Mouse (Mus musculus) lung, postnatal 0 days (tissue): ENCODE results near the gene Syngr2. TPM values are rescaled to one million over a fixed set of nuclear protein-coding genes. Genes with fewer than 3 reads are reported as not detected.

Experiments
- ATAC-seq: fragments of 200-750 bp; cut with Nextera tagmentation; 2 replicates; pipeline ENCODE4 v1.8.0; 2017; ENCODE audit warnings: moderate library complexity
- DNase-seq: peaks from one replicate; pipeline ENCODE4 v3.0.0-alpha.2; 2016; ENCODE audit warnings: low spot score
- H3K27ac ChIP-seq: fragments of 300-500 bp; sonication (generic); 2 replicates; pipeline ENCODE4 v1.5.1; 2014; ENCODE audit warnings: antibody characterized with exemption, mild to moderate bottlenecking, low read length, mixed read lengths
- H3K27me3 ChIP-seq: fragments of 300-500 bp; sonication (generic); replicated peaks from 2 replicates; pipeline ENCODE4 v1.6.1; 2014; ENCODE audit warnings: low read length, mixed read lengths; ENCODE audit not compliant: insufficient read depth
- H3K36me3 ChIP-seq: fragments of 300-500 bp; sonication (generic); 2 replicates; pipeline ENCODE4 v1.6.1; 2014; ENCODE audit warnings: low read length, mixed read lengths; ENCODE audit not compliant: insufficient read depth
- H3K4me1 ChIP-seq: fragments of 300-500 bp; sonication (generic); 2 replicates; pipeline ENCODE4 v1.6.1; 2014; ENCODE audit warnings: antibody characterized with exemption, low read depth, low read length, mixed read lengths; ENCODE audit not compliant: insufficient read depth
- H3K4me2 ChIP-seq: fragments of 300-500 bp; sonication (generic); replicated peaks from 2 replicates; pipeline ENCODE4 v1.6.1; 2014; ENCODE audit warnings: low read depth, mild to moderate bottlenecking, low read length, moderate library complexity, mixed read lengths
- H3K4me3 ChIP-seq: fragments of 300-500 bp; sonication (generic); 2 replicates; pipeline ENCODE4 v1.5.1; 2014; ENCODE audit warnings: low read depth, low read length
- H3K9ac ChIP-seq: fragments of 300-500 bp; sonication (generic); replicated peaks from 2 replicates; pipeline ENCODE4 v1.6.1; 2014; ENCODE audit warnings: low read depth, mild to moderate bottlenecking
- H3K9me3 ChIP-seq: fragments of 300-500 bp; sonication (generic); 2 replicates; pipeline ENCODE4 v1.6.1; 2016; ENCODE audit warnings: low read length, mixed read lengths
- CTCF ChIP-seq: IDR thresholded peaks from 2 replicates; pipeline ENCODE4 v1.5.1; 2016; ENCODE audit warnings: antibody characterized with exemption, mild to moderate bottlenecking
- EP300 ChIP-seq: IDR thresholded peaks from 2 replicates; pipeline ENCODE4 v1.6.1; 2016; ENCODE audit warnings: antibody characterized with exemption, mild to moderate bottlenecking, control low read depth
- WGBS: fragments of 180-500 bp; shearing (Covaris S2); extraction: QIAGEN DNeasy Blood & Tissue Kit; methylation state at CpG from one replicate; pipeline ENCODE4 v1.1.7; 2014; 5-methylcytosine and 5-hydroxymethylcytosine counted together
- polyA plus RNA-seq: library from polyadenylated mRNA; unstranded; fragments of >200 nt; fragmentation: Nextera tagmentation; extraction: Ambion mirVana; gene quantifications from 2 replicates; pipeline ENCODE4 v1.2.1, GENCODE M21; 2015

The Syngr2 gene
- polyA plus RNA-seq, 1 experiment from 2014 or later = 108 TPM

DNA sequence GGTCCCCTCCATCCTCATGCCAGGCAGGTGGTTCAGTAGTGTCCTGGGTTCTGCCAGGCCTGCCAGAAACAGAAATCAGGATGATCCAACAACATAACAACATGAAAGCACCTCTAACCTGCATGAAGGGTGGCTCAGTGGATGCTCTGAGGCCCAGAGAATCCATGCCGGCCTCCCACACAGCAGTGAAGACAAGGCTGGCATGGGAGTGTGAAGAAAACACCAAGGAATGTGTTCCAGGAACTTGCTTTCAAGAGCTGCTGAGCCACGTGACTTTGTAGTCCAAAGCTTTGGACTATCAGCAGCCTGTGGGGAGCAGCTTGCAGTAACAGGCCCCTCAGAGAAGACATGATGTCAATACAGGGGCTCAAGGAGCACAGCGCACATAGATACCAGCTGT is 43.2 kb upstream of the Syngr2 start:
- Histone ChIP-seq H3K27ac (no peak overlapping the region), H3K27me3 (no peaks in the 10 kb centered on the region), H3K9ac (no peak overlapping the region), H3K9me3 (no peaks in the 10 kb centered on the region), H3K4me3 (no peak overlapping the region), H3K36me3 (peaks cover 17% of the 10 kb centered on the region), H3K4me2 (no peak overlapping the region), H3K4me1 (no peaks in the 10 kb centered on the region)
- WGBS = 82% methylated on average over 3 of the region's 3 CpGs
- TF ChIP-seq CTCF = no peak
- TF ChIP-seq EP300 = no peak
- ATAC-seq = no peak
- DNase-seq = no peak

DNA sequence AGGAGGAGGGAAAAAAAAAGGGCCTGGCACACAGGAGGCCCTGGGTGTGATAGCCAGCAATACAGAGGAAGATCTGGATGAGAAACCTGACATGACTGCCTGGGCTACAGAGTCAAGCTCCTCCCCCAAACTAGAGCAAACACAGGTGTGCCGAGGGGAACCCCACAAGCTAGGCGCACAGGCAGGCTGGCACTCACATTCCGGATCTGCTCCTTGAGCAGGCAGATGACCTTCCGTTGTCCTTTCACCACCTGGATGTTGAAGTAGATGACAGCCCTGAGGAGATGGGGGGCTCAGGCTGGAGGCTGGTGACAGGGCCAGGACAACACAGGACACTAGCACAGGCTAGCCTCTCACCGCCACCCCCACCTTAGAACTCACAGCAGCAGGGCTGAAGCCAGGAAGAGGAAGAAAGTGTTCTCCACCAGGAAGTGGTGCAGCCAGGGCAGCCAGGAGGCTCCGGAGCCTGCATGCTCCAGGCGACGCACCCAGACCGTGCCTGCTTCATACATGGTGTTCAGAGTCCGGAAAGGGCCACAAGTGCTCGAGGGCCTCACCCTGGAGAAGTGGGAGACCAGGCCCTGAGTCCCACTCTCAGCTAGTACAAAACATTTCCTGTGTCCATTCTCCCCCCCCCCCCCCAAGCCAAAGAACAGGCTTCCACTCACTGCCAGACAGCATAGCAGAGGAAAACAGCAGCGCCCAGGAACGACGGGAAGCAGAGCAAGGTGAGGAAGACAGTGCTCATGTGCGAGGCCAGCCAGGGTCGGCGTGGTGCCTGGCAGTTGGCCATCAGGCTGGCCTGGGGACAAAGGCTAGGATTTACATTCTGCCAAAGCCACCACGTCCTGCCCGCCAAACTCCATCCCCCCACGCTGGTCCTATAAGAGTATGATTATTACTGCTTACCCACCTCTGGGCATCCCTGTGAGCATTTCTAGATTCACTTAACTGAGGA is 40.5 kb upstream of the Syngr2 start:
- Histone ChIP-seq H3K27me3 (no peaks in the 10 kb centered on the region), H3K4me3 (no peak overlapping the region), H3K4me2 (no peak overlapping the region), H3K9me3 (no peaks in the 10 kb centered on the region), H3K9ac (no peak overlapping the region), H3K36me3 (peaks cover 11% of the 10 kb centered on the region; the same call in 1 of the 2 replicates), H3K4me1 (no peaks in the 10 kb centered on the region), H3K27ac (no peak overlapping the region)
- TF ChIP-seq CTCF (no peak), EP300 (no peak)
- WGBS = 50% methylated on average over 20 of the region's 20 CpGs
- peak; percentile 43 for ATAC-seq
- no peak for DNase-seq

DNA sequence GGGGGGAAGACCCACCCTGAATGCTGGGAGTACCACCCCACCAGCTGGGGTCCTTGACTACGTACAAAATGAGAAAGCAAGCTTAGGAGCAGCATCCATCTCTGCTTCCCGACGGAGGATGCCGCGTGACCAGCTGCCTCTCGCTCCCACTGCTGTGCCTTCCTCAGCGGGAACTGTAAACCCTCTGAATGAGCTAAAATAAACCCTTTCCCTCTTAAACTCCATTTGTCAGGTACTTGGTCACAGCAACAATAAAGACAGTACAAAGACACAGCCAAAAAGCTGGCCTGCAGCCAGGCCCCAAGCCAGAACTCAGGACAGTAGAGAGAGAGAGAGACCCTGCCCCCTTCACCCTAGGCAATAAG is 39.8 kb upstream of the Syngr2 start:
- peaks cover 11% of the 10 kb centered on the region; the same call in 1 of the 2 replicates for H3K36me3 ChIP-seq
- no peaks in the 10 kb centered on the region for H3K4me1 ChIP-seq
- H3K9me3 ChIP-seq = no peaks in the 10 kb centered on the region
- no peaks in the 10 kb centered on the region for H3K27me3 ChIP-seq
- TF ChIP-seq EP300 = no peak
- TF ChIP-seq CTCF = no peak
- DNase-seq = no peak
- no peak for ATAC-seq
- H3K9ac ChIP-seq = no peak overlapping the region
- no peak overlapping the region for H3K4me3 ChIP-seq
- H3K27ac ChIP-seq = no peak overlapping the region
- no peak overlapping the region for H3K4me2 ChIP-seq
- WGBS = 78% methylated on average over 7 of the region's 7 CpGs

DNA sequence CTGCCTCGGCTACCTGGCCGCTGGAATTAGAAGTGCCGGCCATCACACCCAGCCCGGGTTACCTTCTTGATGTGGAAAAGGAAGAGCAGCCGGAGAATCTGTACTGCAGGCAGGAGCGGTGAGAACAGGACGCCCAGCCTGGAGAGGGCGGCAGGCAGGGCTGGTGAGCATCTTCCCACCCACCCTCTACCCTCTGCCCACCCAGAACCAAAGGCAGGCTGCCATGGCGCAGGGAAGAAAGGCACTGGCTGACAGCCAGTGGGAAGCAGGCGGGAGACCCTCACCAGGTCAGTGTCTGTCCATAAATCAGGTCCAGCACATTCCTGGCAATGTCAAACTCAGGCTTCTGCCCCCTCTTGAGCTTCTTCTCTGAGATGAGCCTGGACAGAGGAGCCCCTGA is 39.1 kb upstream of the Syngr2 start:
- TF ChIP-seq EP300 = no peak
- TF ChIP-seq CTCF = no peak

GRCm38 (mm10) chr11:117772352-117772751 is 37.1 kb upstream of the Syngr2 start:
- TF ChIP-seq EP300 (no peak), CTCF (no peak)
- WGBS = 93% methylated on average over 7 of the region's 7 CpGs
- Histone ChIP-seq H3K4me3 (no peak overlapping the region), H3K4me1 (no peaks in the 10 kb centered on the region), H3K36me3 (peaks cover 5% of the 10 kb centered on the region; the same call in 1 of the 2 replicates), H3K4me2 (no peak overlapping the region), H3K27me3 (no peaks in the 10 kb centered on the region), H3K9ac (no peak overlapping the region), H3K9me3 (no peaks in the 10 kb centered on the region), H3K27ac (no peak overlapping the region)
- ATAC-seq = no peak
- no peak for DNase-seq

More for the DNA sequence above, 39.1 kb upstream of the Syngr2 start:
- no peak overlapping the region for H3K27ac ChIP-seq
- ATAC-seq (no peak), DNase-seq (no peak)
- no peak overlapping the region for H3K9ac ChIP-seq
- no peaks in the 10 kb centered on the region for H3K4me1 ChIP-seq
- H3K4me2 ChIP-seq = no peak overlapping the region
- H3K4me3 ChIP-seq = no peak overlapping the region
- no peaks in the 10 kb centered on the region for H3K27me3 ChIP-seq
- 75% methylated on average over 10 of the region's 10 CpGs for WGBS
- H3K9me3 ChIP-seq = no peaks in the 10 kb centered on the region
- peaks cover 7% of the 10 kb centered on the region; the same call in 1 of the 2 replicates for H3K36me3 ChIP-seq

DNA sequence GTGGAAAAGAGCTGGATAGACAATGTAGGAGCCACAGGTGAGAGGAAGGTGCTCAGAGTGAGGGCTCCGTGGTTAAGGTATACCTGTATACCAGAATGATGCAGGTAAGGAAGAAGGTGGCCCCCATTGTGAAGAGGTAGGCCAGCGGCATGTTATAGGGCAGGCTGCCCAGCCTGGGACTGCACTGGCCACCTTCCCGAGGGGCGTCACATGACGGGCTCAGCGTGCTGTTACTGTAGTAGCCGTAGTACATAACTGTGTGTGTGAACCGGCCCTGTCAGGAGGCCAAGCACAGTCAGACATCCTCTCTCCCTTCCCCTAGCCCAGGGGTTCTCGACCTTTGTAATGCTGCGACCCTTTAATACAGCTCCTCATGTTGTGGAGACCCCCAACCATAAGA is 34.5 kb upstream of the Syngr2 start:
- no peak for ATAC-seq
- DNase-seq = no peak
- TF ChIP-seq CTCF = no peak
- TF ChIP-seq EP300 = no peak
- peaks cover 4% of the 10 kb centered on the region; the same call in 1 of the 2 replicates for H3K36me3 ChIP-seq
- WGBS = 89% methylated on average over 10 of the region's 10 CpGs
- peaks cover 10% of the 10 kb centered on the region; the same call in 1 of the 2 replicates for H3K4me1 ChIP-seq
- no peaks in the 10 kb centered on the region for H3K27me3 ChIP-seq
- no peak overlapping the region for H3K4me3 ChIP-seq
- no peak overlapping the region for H3K9ac ChIP-seq
- no peak overlapping the region for H3K4me2 ChIP-seq
- no peak overlapping the region for H3K27ac ChIP-seq
- no peaks in the 10 kb centered on the region for H3K9me3 ChIP-seq
